Comparison of ENCODE assay signal across 39 mouse cellular contexts in the genomic region with DNA sequence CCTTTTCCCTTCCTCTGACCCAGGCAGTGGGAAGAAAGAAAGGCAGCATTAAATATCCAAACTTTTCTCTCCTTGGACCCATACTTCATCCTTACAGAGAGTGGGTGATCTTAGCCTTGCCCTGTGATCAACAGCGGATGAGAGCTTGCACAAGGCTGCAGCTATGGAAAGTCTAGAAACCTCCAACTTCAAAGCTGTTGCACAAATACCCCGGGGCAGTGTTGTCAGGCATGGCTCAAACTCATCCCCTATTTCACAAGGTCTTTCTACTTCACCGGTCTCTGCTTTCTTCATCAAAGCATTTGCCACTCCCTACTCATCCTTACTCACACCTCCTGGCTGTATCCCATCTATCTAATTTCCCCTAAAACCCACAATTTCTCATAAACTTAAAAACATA. TPM values are rescaled to one million over a fixed set of nuclear protein-coding genes. Genes with fewer than 3 reads are reported as not detected.
"Had no signal": no experiment of that assay in that cellular context is flagged by ENCODE, and none has a peak within 500 bp of the region (broad histone marks: within the 10 kb centered on the region; RNA-seq: fewer than 3 reads in every experiment).

No protein-coding gene starts in this region.

- H3K4me2 ChIP-seq: heart, embryonic 12.5 days; hindbrain, embryonic 14.5 days; intestine, embryonic 15.5 days; limb, embryonic 13.5 days; limb, embryonic 15.5 days; liver, embryonic 13.5 days; liver, embryonic 15.5 days had no signal

- H3K27me3 ChIP-seq: heart, embryonic 12.5 days; intestine, embryonic 15.5 days; limb, embryonic 13.5 days; limb, embryonic 15.5 days; liver, embryonic 13.5 days; liver, embryonic 15.5 days had no signal

- H3K4me1 ChIP-seq: heart, embryonic 10.5 days; heart, embryonic 12.5 days; intestine, embryonic 15.5 days; limb, embryonic 13.5 days; limb, embryonic 15.5 days; liver, embryonic 13.5 days; liver, embryonic 15.5 days had no signal

- ATAC-seq: hindbrain, embryonic 16.5 days; inflammation-experienced regulatory T-cells, adult 6 months; intestine, embryonic 15.5 days; intestine, postnatal 0 days had no signal

- H3K36me3 ChIP-seq: heart, embryonic 10.5 days; heart, embryonic 12.5 days; intestine, embryonic 15.5 days; limb, embryonic 13.5 days; limb, embryonic 15.5 days; liver, embryonic 13.5 days; liver, embryonic 15.5 days had no signal

- DNase-seq: gastrocnemius, adult 2 months; gastrocnemius, postnatal 10 days; gastrocnemius, postnatal 25 days; heart, adult 18-20 months; heart, postnatal 10 days; heart, postnatal 36 days; kidney, adult 18-20 months; kidney, adult 8-10 months; kidney, postnatal 10 days; kidney, postnatal 25 days; layer of hippocampus, adult 9-11 months; layer of hippocampus, postnatal 36 days; left cerebral cortex, postnatal 4 days; liver, embryonic 13.5 days had no signal

- H3K27ac ChIP-seq: gastrocnemius, adult 2 months; heart, embryonic 10.5 days; hindbrain, embryonic 14.5 days; intestine, embryonic 15.5 days; limb, embryonic 13.5 days; limb, embryonic 15.5 days; liver, embryonic 13.5 days; liver, embryonic 15.5 days had no signal

- H3K9me3 ChIP-seq: heart, embryonic 10.5 days; intestine, embryonic 15.5 days; limb, embryonic 13.5 days; limb, embryonic 15.5 days; liver, embryonic 13.5 days; liver, embryonic 15.5 days had no signal

- H3K4me3 ChIP-seq: gastrocnemius, adult 2 months; heart, embryonic 10.5 days; heart, embryonic 12.5 days; intestine, embryonic 15.5 days; limb, embryonic 13.5 days; limb, embryonic 15.5 days; liver, embryonic 13.5 days; liver, embryonic 15.5 days had no signal

- H3K9ac ChIP-seq: heart, embryonic 12.5 days; hindbrain, embryonic 14.5 days; intestine, embryonic 15.5 days; limb, embryonic 13.5 days; limb, embryonic 15.5 days; liver, embryonic 13.5 days; liver, embryonic 15.5 days had no signal

RNA-seq across cellular contexts. Expression of gene Stfa3, which starts 10.2 kb away (rescaled TPM):
- total RNA-seq: gastrocnemius, adult 2 months; gastrocnemius, postnatal 25 days; heart, adult 18-20 months; heart, adult 8-10 months; heart, postnatal 36 days; hematopoietic stem cell, adult 5-6 weeks; layer of hippocampus, adult 18-20 months; layer of hippocampus, adult 8-10 months; layer of hippocampus, postnatal 14 days; layer of hippocampus, postnatal 36 days; left cerebral cortex, adult 18-20 months; left cerebral cortex, adult 8-10 months; left cerebral cortex, postnatal 10 days; left cerebral cortex, postnatal 25 days; left cerebral cortex, postnatal 4 days; liver, adult 2 months had no signal
- polyA plus RNA-seq: heart, embryonic 10.5 days; heart, embryonic 12.5 days; heart, embryonic 14.5 days; hindbrain, embryonic 11.5 days; hindbrain, embryonic 14.5 days; inflammation-experienced regulatory T-cells, adult 6 months; intestine, postnatal 0 days; kidney, embryonic 14.5 days; large intestine, adult 2 months; limb, embryonic 11.5 days; liver, adult 2 months had no signal

RNA-seq across cellular contexts. Expression of gene Stfa2, which starts 57.2 kb away (rescaled TPM):
- total RNA-seq: gastrocnemius, adult 2 months; gastrocnemius, postnatal 25 days; heart, adult 18-20 months; heart, adult 8-10 months; heart, postnatal 36 days; hematopoietic stem cell, adult 5-6 weeks; layer of hippocampus, adult 18-20 months; layer of hippocampus, adult 8-10 months; layer of hippocampus, postnatal 14 days; layer of hippocampus, postnatal 36 days; left cerebral cortex, adult 18-20 months; left cerebral cortex, adult 8-10 months; left cerebral cortex, postnatal 10 days; left cerebral cortex, postnatal 25 days; left cerebral cortex, postnatal 4 days; liver, adult 2 months had no signal
- polyA plus RNA-seq: heart, embryonic 10.5 days; heart, embryonic 12.5 days; heart, embryonic 14.5 days; hindbrain, embryonic 11.5 days; hindbrain, embryonic 14.5 days; inflammation-experienced regulatory T-cells, adult 6 months; kidney, embryonic 14.5 days; large intestine, adult 2 months; limb, embryonic 11.5 days; limb, embryonic 13.5 days; liver, adult 2 months had no signal
